Mouse (Mus musculus) kidney, postnatal 4 days (tissue): ENCODE measurements at regions not wholly inside any gene's neighbourhood (a gene's known extent, or its start where the extent isn't known, plus 50 kb on each side); places are given as distances from the start of the nearest gene placed in this dataset.
A peak's percentile ranks its signal among the peaks of the same experiment; 100 is the strongest.
"Not testable (repeated sequence)": the region's sequence is repeated elsewhere in the genome, so short reads cannot be mapped to it uniquely, and the experiment has no call there.

Source experiments
- DNase-seq, 2 experiments: peaks; one replicate each; pipeline ENCODE4 v3.0.0; 2021; ENCODE audit warnings: mixed read lengths in 2 of 2

- DNase-seq, result not testable (repeated sequence)
These were observed 989.4 kb downstream of the Ankrd7 start for GRCm38 (mm10) chr6:19855476-19855875.

- no peak for DNase-seq
These were observed 998.0 kb downstream of the Ankrd7 start for GRCm38 (mm10) chr6:19864101-19864500.

- no peak for DNase-seq
These were observed 1003.6 kb downstream of the Ankrd7 start for GRCm38 (mm10) chr6:19869697-19870096.

- DNase-seq, result no peak
These were observed 1045.1 kb downstream of the Ankrd7 start for GRCm38 (mm10) chr6:19911181-19911580.

- not testable (repeated sequence) for DNase-seq
These were observed 1075.7 kb downstream of the Ankrd7 start for GRCm38 (mm10) chr6:19941784-19942183.

- no peak for DNase-seq
These were observed 1078.2 kb downstream of the Ankrd7 start for GRCm38 (mm10) chr6:19944334-19944733.

- DNase-seq, result no peak
These were observed 1079.6 kb downstream of the Ankrd7 start for GRCm38 (mm10) chr6:19945693-19946092.

- DNase-seq, result no peak
These were observed 1109.8 kb downstream of the Ankrd7 start for GRCm38 (mm10) chr6:19975898-19976297.

- no peak for DNase-seq
These were observed 1125.7 kb downstream of the Ankrd7 start for GRCm38 (mm10) chr6:19991829-19992228.

GRCm38 (mm10) chr6:20028466-20028865 is 1162.3 kb downstream of the Ankrd7 start:
- DNase-seq, result no peak

GRCm38 (mm10) chr6:20037769-20038168 is 1171.7 kb downstream of the Ankrd7 start:
- no peak for DNase-seq

GRCm38 (mm10) chr6:20078666-20079065 is 1136.6 kb upstream of the Kcnd2 start:
- no peak for DNase-seq

- peak; percentile 5 to 8 for DNase-seq
These were observed 1123.0 kb upstream of the Kcnd2 start for GRCm38 (mm10) chr6:20092057-20092917.

- DNase-seq, result not testable (repeated sequence)
These were observed 1081.3 kb upstream of the Kcnd2 start for GRCm38 (mm10) chr6:20133991-20134390.

- no peak for DNase-seq
These were observed 1077.8 kb upstream of the Kcnd2 start for GRCm38 (mm10) chr6:20137546-20137945.
